Mouse (Mus musculus) hindbrain, embryonic 10.5 days (tissue): ENCODE results near the gene Tpd52l1. TPM values are rescaled to one million over a fixed set of nuclear protein-coding genes. Genes with fewer than 3 reads are reported as not detected.

Experiments
- DNase-seq: peaks from one replicate; pipeline ENCODE4 v3.0.0-alpha.2; 2017; ENCODE audit warnings: low spot score
- H3K27ac ChIP-seq: fragments of 300-500 bp; sonication (generic); 2 replicates; pipeline ENCODE4 v1.5.1; 2016; ENCODE audit warnings: mild to moderate bottlenecking, moderate library complexity
- H3K27me3 ChIP-seq: fragments of 300-500 bp; sonication (generic); 2 replicates; pipeline ENCODE4 v1.6.1; 2016; ENCODE audit warnings: mild to moderate bottlenecking; ENCODE audit not compliant: poor library complexity, insufficient read depth, severe bottlenecking
- H3K36me3 ChIP-seq: fragments of 300-500 bp; sonication (generic); 2 replicates; pipeline ENCODE4 v1.6.1; 2016; ENCODE audit warnings: mild to moderate bottlenecking, moderate library complexity
- H3K4me1 ChIP-seq: fragments of 300-500 bp; sonication (generic); replicated peaks from 2 replicates; pipeline ENCODE4 v1.6.1; 2016; ENCODE audit warnings: mild to moderate bottlenecking
- H3K4me3 ChIP-seq: fragments of 300-500 bp; sonication (generic); 2 replicates; pipeline ENCODE4 v1.5.1; 2016; ENCODE audit warnings: mild to moderate bottlenecking, moderate library complexity
- H3K9me3 ChIP-seq: fragments of 300-500 bp; sonication (generic); 2 replicates; pipeline ENCODE4 v1.6.1; 2016; ENCODE audit warnings: mild to moderate bottlenecking, moderate library complexity
- WGBS: fragments of 180-500 bp; shearing (Covaris S2); methylation state at CpG from one replicate; pipeline ENCODE4 v1.1.7; 2016; 5-methylcytosine and 5-hydroxymethylcytosine counted together
- polyA plus RNA-seq: library from polyadenylated mRNA; unstranded; fragments of >200 nt; fragmentation: Nextera tagmentation; extraction: Ambion mirVana; gene quantifications from 2 replicates; pipeline ENCODE4 v1.2.1, GENCODE M21; 2016

Gene Tpd52l1
- polyA plus RNA-seq, 1 experiment from 2014 or later, result 28.3 TPM

- H3K4me1 ChIP-seq, result no peaks in the 10 kb centered on the region
- H3K27me3 ChIP-seq, result no peaks in the 10 kb centered on the region
- peaks cover 41% of the 10 kb centered on the region for H3K36me3 ChIP-seq
- WGBS, result 90% methylated on average over 1 of the region's 1 CpGs
- no peak overlapping the region for H3K27ac ChIP-seq
- no peaks in the 10 kb centered on the region for H3K9me3 ChIP-seq
- DNase-seq, result no peak
- no peak overlapping the region for H3K4me3 ChIP-seq
These were observed 116.3 kb downstream of the Tpd52l1 start for GRCm38 (mm10) chr10:31329436-31329835.

GRCm38 (mm10) chr10:31318491-31318890 is 127.3 kb downstream of the Tpd52l1 start:
- Histone ChIP-seq H3K27ac (no peak overlapping the region), H3K27me3 (no peaks in the 10 kb centered on the region), H3K36me3 (peaks cover 43% of the 10 kb centered on the region), H3K4me3 (no peak overlapping the region), H3K9me3 (no peaks in the 10 kb centered on the region), H3K4me1 (peaks cover 15% of the 10 kb centered on the region; the same call in 1 of the 2 replicates)
- DNase-seq, result no peak
- 86% methylated on average over 5 of the region's 5 CpGs for WGBS

GRCm38 (mm10) chr10:31312865-31313848 is 132.6 kb downstream of the Tpd52l1 start, which contains the start of gene Hddc2:
Gene Hddc2 (plus strand): TSS chr10:31313383.
- DNase-seq, result peak; percentile 88
- no peaks in the 10 kb centered on the region for H3K27me3 ChIP-seq
- H3K4me1 ChIP-seq, result peaks cover 18% of the 10 kb centered on the region; the same call in 1 of the 2 replicates
- peak within 1 kb of the TSS; percentile 71 for H3K4me3 ChIP-seq
- H3K9me3 ChIP-seq, result no peaks in the 10 kb centered on the region
- WGBS, result 4% methylated on average over 44 of the region's 44 CpGs
- H3K27ac ChIP-seq, result peak within 1 kb of the TSS; percentile 95
- peaks cover 19% of the 10 kb centered on the region for H3K36me3 ChIP-seq

GRCm38 (mm10) chr10:31307024-31307598 is 138.6 kb downstream of the Tpd52l1 start:
- Histone ChIP-seq H3K27ac (no peak overlapping the region), H3K4me1 (no peaks in the 10 kb centered on the region), H3K36me3 (no peaks in the 10 kb centered on the region), H3K27me3 (no peaks in the 10 kb centered on the region), H3K9me3 (no peaks in the 10 kb centered on the region), H3K4me3 (no peak overlapping the region)
- WGBS, result 22% methylated on average over 1 of the region's 1 CpGs
- peak; percentile 25 for DNase-seq

DNA sequence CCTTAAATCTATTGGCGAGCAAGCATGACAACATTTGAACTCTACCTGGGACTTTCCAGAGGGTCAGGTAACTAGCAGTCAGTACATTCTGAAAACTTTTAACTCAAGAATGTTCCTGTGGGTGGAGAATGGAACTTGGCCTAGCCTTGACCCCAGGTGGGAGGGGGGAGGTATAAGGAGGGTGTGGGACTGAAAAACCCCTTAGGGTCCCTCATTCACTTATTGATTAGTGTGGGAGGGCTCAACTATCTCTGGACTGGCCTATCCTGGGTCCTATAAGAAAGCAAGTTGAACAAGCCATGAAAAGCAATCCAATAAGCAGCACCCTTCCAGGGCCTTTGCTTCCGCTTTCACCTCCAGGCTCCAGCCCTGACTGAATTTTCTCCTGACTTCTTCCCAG is 142.3 kb downstream of the Tpd52l1 start:
- H3K4me1 ChIP-seq, result no peaks in the 10 kb centered on the region
- no peaks in the 10 kb centered on the region for H3K36me3 ChIP-seq
- H3K27me3 ChIP-seq, result no peaks in the 10 kb centered on the region
- H3K9me3 ChIP-seq, result no peaks in the 10 kb centered on the region
- no peak for DNase-seq
- H3K4me3 ChIP-seq, result no peak overlapping the region
- 95% methylated on average over 2 of the region's 2 CpGs for WGBS
- no peak overlapping the region for H3K27ac ChIP-seq

GRCm38 (mm10) chr10:31300292-31300691 is 145.5 kb downstream of the Tpd52l1 start:
- DNase-seq, result no peak
- 80% methylated on average over 1 of the region's 1 CpGs for WGBS
- Histone ChIP-seq H3K4me1 (no peaks in the 10 kb centered on the region; the same call in 1 of the 2 replicates), H3K9me3 (no peaks in the 10 kb centered on the region), H3K4me3 (no peak overlapping the region), H3K27ac (no peak overlapping the region), H3K27me3 (no peaks in the 10 kb centered on the region), H3K36me3 (no peaks in the 10 kb centered on the region)

GRCm38 (mm10) chr10:31298921-31299574 is 146.7 kb downstream of the Tpd52l1 start:
- no peaks in the 10 kb centered on the region for H3K36me3 ChIP-seq
- no peak overlapping the region for H3K27ac ChIP-seq
- H3K27me3 ChIP-seq, result no peaks in the 10 kb centered on the region
- H3K4me3 ChIP-seq, result no peak overlapping the region
- no peaks in the 10 kb centered on the region; the same call in 1 of the 2 replicates for H3K4me1 ChIP-seq
- peak; percentile 51 for DNase-seq
- WGBS, result 46% methylated on average over 6 of the region's 6 CpGs
- H3K9me3 ChIP-seq, result no peaks in the 10 kb centered on the region

DNA sequence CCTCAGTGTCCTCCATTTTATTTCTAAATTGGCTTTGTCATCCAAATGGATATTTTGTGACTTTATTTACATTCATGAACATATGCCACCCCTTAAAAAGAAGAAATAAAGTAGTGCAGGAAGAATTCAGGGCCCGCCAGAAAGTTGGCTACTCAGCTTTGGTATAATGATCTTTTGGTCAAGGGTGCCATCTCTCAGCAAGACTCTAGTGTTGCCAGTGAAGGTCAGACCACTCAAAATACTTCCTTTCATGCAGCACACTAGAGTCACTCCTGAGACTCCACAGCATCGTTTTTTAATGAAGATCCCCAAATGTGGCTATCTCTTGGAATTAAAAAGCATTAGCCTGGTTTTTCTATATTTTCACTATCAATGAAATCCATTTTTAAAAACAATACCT is 147.5 kb downstream of the Tpd52l1 start:
- Histone ChIP-seq H3K4me3 (no peak overlapping the region), H3K9me3 (no peaks in the 10 kb centered on the region), H3K4me1 (no peaks in the 10 kb centered on the region; the same call in 1 of the 2 replicates), H3K27me3 (no peaks in the 10 kb centered on the region), H3K27ac (no peak overlapping the region), H3K36me3 (no peaks in the 10 kb centered on the region)
- WGBS, result 60% methylated on average over 2 of the region's 2 CpGs
- DNase-seq, result no peak

- DNase-seq, result no peak
- Histone ChIP-seq H3K36me3 (no peaks in the 10 kb centered on the region), H3K4me3 (no peak overlapping the region), H3K27ac (no peak overlapping the region), H3K4me1 (no peaks in the 10 kb centered on the region; the same call in 1 of the 2 replicates), H3K9me3 (no peaks in the 10 kb centered on the region), H3K27me3 (no peaks in the 10 kb centered on the region)
- 78% methylated on average over 4 of the region's 4 CpGs for WGBS
These were observed 148.7 kb downstream of the Tpd52l1 start for GRCm38 (mm10) chr10:31297106-31297505.

GRCm38 (mm10) chr10:31296458-31296857 is 149.3 kb downstream of the Tpd52l1 start:
- Histone ChIP-seq H3K9me3 (no peaks in the 10 kb centered on the region), H3K27me3 (no peaks in the 10 kb centered on the region), H3K36me3 (no peaks in the 10 kb centered on the region), H3K4me1 (no peaks in the 10 kb centered on the region; the same call in 1 of the 2 replicates), H3K27ac (no peak overlapping the region), H3K4me3 (no peak overlapping the region)
- 60% methylated on average over 1 of the region's 1 CpGs for WGBS
- no peak for DNase-seq

GRCm38 (mm10) chr10:31295705-31296104 is 150.1 kb downstream of the Tpd52l1 start:
- Histone ChIP-seq H3K27ac (no peak overlapping the region), H3K27me3 (no peaks in the 10 kb centered on the region), H3K4me3 (no peak overlapping the region), H3K9me3 (no peaks in the 10 kb centered on the region), H3K4me1 (no peaks in the 10 kb centered on the region; the same call in 1 of the 2 replicates), H3K36me3 (no peaks in the 10 kb centered on the region)
- 45% methylated on average over 5 of the region's 5 CpGs for WGBS
- DNase-seq, result no peak

DNA sequence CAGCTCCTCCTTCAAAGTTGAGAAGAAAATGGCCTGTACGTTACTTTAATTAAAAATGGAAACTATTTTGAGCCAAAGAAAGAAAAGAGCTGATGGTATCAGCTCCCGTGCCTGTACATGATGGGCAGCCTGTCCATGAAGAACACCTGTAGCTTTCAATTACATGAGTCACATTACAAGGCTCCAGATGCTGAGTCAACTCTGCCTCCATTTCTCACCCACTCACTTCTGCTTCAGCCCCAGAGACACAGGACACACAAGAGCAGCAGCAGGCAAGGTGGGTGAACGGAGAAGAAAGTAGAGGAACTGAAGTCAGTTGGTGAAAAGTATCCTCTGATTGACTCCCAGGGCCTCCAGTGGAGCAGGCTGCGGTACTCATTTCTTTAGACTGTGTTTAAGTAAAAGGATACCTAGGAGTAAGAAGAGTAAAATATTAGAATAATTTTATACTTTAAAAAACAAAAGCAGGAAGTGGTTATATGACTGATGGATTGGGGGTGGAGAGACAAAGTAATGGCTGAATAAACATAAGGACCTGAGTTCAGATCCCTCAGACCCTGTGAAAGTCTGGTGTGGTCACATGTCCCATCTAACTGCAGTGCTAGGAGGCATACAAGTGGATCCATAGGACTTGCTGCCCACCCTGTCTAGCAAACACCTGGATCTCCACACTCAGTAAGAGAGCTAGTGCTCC is 156.9 kb downstream of the Tpd52l1 start:
- H3K27me3 ChIP-seq, result no peaks in the 10 kb centered on the region
- no peak for DNase-seq
- H3K4me1 ChIP-seq, result no peaks in the 10 kb centered on the region
- no peak overlapping the region for H3K27ac ChIP-seq
- H3K4me3 ChIP-seq, result no peak overlapping the region
- 90% methylated on average over 4 of the region's 4 CpGs for WGBS
- no peaks in the 10 kb centered on the region for H3K36me3 ChIP-seq
- no peaks in the 10 kb centered on the region for H3K9me3 ChIP-seq
